Mouse (Mus musculus): Measurements from ENCODE around the gene Fam180a. TPM values are rescaled to one million over a fixed set of nuclear protein-coding genes. Genes with fewer than 3 reads are reported as not detected.

Gene Fam180a
- polyA plus RNA-seq, 1 experiment from 2014 or later, result 4.4 TPM

DNA sequence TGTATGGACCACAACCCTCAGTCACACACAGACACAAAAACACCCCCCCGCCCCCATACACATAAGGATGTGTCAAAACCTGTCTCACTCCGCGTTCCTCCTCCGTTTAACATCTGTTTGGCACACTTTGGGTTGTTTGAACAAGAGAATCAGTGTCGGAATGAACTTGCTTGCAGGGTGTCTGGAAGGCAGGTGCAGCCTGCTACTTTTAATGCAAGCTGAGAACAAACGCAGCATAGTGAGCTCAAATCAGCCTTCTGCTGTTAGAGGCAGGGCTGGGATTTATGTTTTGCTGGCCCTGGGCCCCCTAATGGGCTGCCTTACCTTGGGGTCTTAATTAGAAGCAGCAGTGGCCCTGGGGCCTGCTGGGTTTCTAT is 28.7 kb upstream of the Fam180a start:
- no peak for TF ChIP-seq CTCF (IDR thresholded peaks at IDR 0.05)
- TF ChIP-seq EP300 (IDR thresholded peaks at IDR 0.05), result no peak
- H3K9me3 ChIP-seq (ENCODE audit: low read length), result no peaks in the 10 kb centered on the region
- H3K9ac ChIP-seq (replicated peaks; ENCODE audit: low read depth), result no peak overlapping the region
- DNase-seq (ENCODE audit: low spot score) (no peak), ATAC-seq (no peak)
- H3K36me3 ChIP-seq (ENCODE audit: insufficient read depth, low read length), result no peaks in the 10 kb centered on the region
- H3K27me3 ChIP-seq (replicated peaks; ENCODE audit: insufficient read depth, low read length), result no peaks in the 10 kb centered on the region
- WGBS, result 15% methylated on average over 6 of the region's 6 CpGs
- H3K4me1 ChIP-seq (ENCODE audit: insufficient read depth, low read depth, low read length), result no peaks in the 10 kb centered on the region
- no peak overlapping the region for H3K27ac ChIP-seq (ENCODE audit: low read length)
- H3K4me3 ChIP-seq (ENCODE audit: low read depth, low read length), result no peak overlapping the region
- no peak overlapping the region for H3K4me2 ChIP-seq (replicated peaks; ENCODE audit: low read depth, low read length)

- TF ChIP-seq CTCF (IDR thresholded peaks at IDR 0.05) (no peak), EP300 (IDR thresholded peaks at IDR 0.05) (no peak)
- ATAC-seq (peak; percentile 45), DNase-seq (ENCODE audit: low spot score) (peak; percentile 46)
- Histone ChIP-seq H3K9me3 (ENCODE audit: low read length) (no peaks in the 10 kb centered on the region), H3K4me1 (ENCODE audit: insufficient read depth, low read depth, low read length) (no peaks in the 10 kb centered on the region), H3K9ac (replicated peaks; ENCODE audit: low read depth) (no peak overlapping the region), H3K36me3 (ENCODE audit: insufficient read depth, low read length) (no peaks in the 10 kb centered on the region), H3K4me2 (replicated peaks; ENCODE audit: low read depth, low read length) (no peak overlapping the region), H3K4me3 (ENCODE audit: low read depth, low read length) (no peak overlapping the region), H3K27ac (ENCODE audit: low read length) (no peak overlapping the region; the same call in 1 of the 2 replicates), H3K27me3 (replicated peaks; ENCODE audit: insufficient read depth, low read length) (no peaks in the 10 kb centered on the region)
- 24% methylated on average over 16 of the region's 18 CpGs for WGBS
These were observed 28.1 kb upstream of the Fam180a start for GRCm38 (mm10) chr6:35353846-35354621.

DNA sequence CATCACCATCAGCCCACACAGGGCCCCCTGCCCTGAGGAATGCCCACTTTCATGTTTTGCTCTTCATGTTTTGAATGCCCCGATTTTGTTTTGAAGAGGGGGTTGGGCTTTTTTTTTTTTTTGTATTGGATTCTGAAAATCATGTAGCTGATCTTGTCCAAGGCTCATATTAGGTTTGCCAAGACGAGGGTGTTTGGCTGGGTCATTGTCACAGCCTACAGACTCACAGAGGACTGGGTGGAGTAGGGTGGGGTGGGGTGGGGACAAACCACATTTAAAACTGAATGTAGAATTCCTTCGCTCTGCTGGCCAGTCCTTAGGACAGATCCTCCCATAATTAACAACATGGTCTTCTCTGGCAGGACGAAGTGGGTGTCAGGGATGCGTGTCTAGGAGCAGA is 27.5 kb upstream of the Fam180a start:
- Histone ChIP-seq H3K9me3 (ENCODE audit: low read length) (no peaks in the 10 kb centered on the region), H3K9ac (replicated peaks; ENCODE audit: low read depth) (no peak overlapping the region), H3K4me3 (ENCODE audit: low read depth, low read length) (no peak overlapping the region), H3K4me1 (ENCODE audit: insufficient read depth, low read depth, low read length) (no peaks in the 10 kb centered on the region), H3K4me2 (replicated peaks; ENCODE audit: low read depth, low read length) (no peak overlapping the region), H3K36me3 (ENCODE audit: insufficient read depth, low read length) (no peaks in the 10 kb centered on the region), H3K27ac (ENCODE audit: low read length) (no peak overlapping the region), H3K27me3 (replicated peaks; ENCODE audit: insufficient read depth, low read length) (no peaks in the 10 kb centered on the region)
- ATAC-seq, result no peak; the same call in none of the 2 replicates
- 56% methylated on average over 5 of the region's 5 CpGs for WGBS
- TF ChIP-seq CTCF (IDR thresholded peaks at IDR 0.05), result no peak
- no peak for TF ChIP-seq EP300 (IDR thresholded peaks at IDR 0.05)
- no peak for DNase-seq (ENCODE audit: low spot score)

DNA sequence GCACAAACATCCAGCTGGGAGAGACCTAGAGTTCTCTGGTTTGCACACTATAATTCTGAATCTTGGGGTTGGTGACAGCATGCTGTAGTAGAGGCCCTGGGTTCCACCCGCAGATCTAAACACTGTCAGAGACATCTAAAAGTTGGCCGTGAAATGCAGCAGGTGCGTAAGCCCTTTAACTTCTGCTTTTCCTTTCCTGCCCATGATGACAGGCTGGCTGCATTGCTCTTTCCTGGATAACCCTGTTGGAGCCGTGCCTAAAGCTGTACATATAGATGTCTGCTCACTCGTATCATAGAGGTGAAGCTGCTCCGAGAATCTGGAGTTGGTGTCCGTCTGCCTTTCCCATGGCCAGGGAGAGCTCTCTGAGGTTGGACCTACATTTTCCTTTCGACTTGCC is 26.9 kb upstream of the Fam180a start:
- no peak for TF ChIP-seq CTCF (IDR thresholded peaks at IDR 0.05)
- no peak for TF ChIP-seq EP300 (IDR thresholded peaks at IDR 0.05)
- DNase-seq (ENCODE audit: low spot score), result no peak
- H3K4me2 ChIP-seq (replicated peaks; ENCODE audit: low read depth, low read length), result no peak overlapping the region
- H3K4me3 ChIP-seq (ENCODE audit: low read depth, low read length), result no peak overlapping the region
- H3K27ac ChIP-seq (ENCODE audit: low read length), result no peak overlapping the region
- H3K9me3 ChIP-seq (ENCODE audit: low read length), result no peaks in the 10 kb centered on the region
- ATAC-seq, result no peak
- 85% methylated on average over 8 of the region's 8 CpGs for WGBS
- no peak overlapping the region for H3K9ac ChIP-seq (replicated peaks; ENCODE audit: low read depth)
- no peaks in the 10 kb centered on the region for H3K36me3 ChIP-seq (ENCODE audit: insufficient read depth, low read length)
- no peaks in the 10 kb centered on the region for H3K4me1 ChIP-seq (ENCODE audit: insufficient read depth, low read depth, low read length)
- H3K27me3 ChIP-seq (replicated peaks; ENCODE audit: insufficient read depth, low read length), result no peaks in the 10 kb centered on the region

DNA sequence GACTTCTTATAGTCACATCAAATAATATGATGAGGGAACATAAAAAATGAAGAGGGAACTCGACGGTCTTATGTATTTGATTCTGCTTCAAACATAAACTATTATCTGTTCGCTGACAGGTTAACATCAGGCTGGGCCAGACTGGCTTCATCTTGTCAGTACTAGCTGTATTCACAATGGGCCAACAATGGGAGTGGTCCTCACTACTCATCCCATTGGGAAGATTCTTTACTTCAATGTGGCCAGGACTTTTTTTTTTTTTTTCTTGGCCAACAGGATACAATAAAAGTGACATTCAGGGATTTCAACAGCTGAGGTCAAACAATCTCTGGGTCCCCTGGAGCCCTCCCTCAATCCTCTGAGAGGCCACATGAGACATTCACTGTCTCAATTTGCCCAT is 25.9 kb upstream of the Fam180a start:
- Histone ChIP-seq H3K36me3 (ENCODE audit: insufficient read depth, low read length) (no peaks in the 10 kb centered on the region), H3K27ac (ENCODE audit: low read length) (no peak overlapping the region), H3K4me2 (replicated peaks; ENCODE audit: low read depth, low read length) (no peak overlapping the region), H3K4me1 (ENCODE audit: insufficient read depth, low read depth, low read length) (no peaks in the 10 kb centered on the region), H3K9ac (replicated peaks; ENCODE audit: low read depth) (no peak overlapping the region), H3K27me3 (replicated peaks; ENCODE audit: insufficient read depth, low read length) (no peaks in the 10 kb centered on the region), H3K9me3 (ENCODE audit: low read length) (no peaks in the 10 kb centered on the region), H3K4me3 (ENCODE audit: low read depth, low read length) (no peak overlapping the region)
- ATAC-seq (no peak), DNase-seq (ENCODE audit: low spot score) (no peak)
- no peak for TF ChIP-seq EP300 (IDR thresholded peaks at IDR 0.05)
- TF ChIP-seq CTCF (IDR thresholded peaks at IDR 0.05), result no peak
- WGBS, result 86% methylated on average over 3 of the region's 3 CpGs

- DNase-seq (ENCODE audit: low spot score) (peak; percentile 75), ATAC-seq (peak; percentile 81)
- Histone ChIP-seq H3K27ac (ENCODE audit: low read length) (no peak overlapping the region), H3K27me3 (replicated peaks; ENCODE audit: insufficient read depth, low read length) (no peaks in the 10 kb centered on the region), H3K9ac (replicated peaks; ENCODE audit: low read depth) (no peak overlapping the region), H3K9me3 (ENCODE audit: low read length) (no peaks in the 10 kb centered on the region), H3K4me3 (ENCODE audit: low read depth, low read length) (no peak overlapping the region), H3K4me1 (ENCODE audit: insufficient read depth, low read depth, low read length) (no peaks in the 10 kb centered on the region), H3K4me2 (replicated peaks; ENCODE audit: low read depth, low read length) (no peak overlapping the region), H3K36me3 (ENCODE audit: insufficient read depth, low read length) (no peaks in the 10 kb centered on the region)
- 48% methylated on average over 7 of the region's 7 CpGs for WGBS
- TF ChIP-seq EP300 (IDR thresholded peaks at IDR 0.05), result peak; percentile 70
- TF ChIP-seq CTCF (IDR thresholded peaks at IDR 0.05), result no peak
These were observed 23.8 kb upstream of the Fam180a start for GRCm38 (mm10) chr6:35349784-35350183.
